ENCODE assay signal across 18 mouse cellular contexts in the genomic region with DNA sequence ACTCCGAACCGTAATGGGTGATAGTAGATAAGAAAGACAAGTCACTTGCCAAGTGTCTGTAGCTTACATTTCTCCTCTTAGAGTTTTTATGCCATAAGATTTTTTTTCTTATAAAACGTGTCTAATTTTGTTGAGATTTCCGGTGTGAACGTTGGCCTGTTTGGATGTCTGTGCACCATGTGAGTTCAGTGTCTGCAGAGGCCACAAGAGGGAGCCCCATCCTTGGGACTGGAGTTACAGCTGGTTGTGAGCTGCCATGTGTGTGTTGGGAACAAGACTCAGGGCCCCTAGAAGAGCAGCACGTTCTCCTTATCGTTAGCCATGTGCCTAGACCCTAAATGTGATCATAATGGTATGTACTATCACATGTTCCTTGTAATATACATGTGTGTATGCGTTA. TPM values are rescaled to one million over a fixed set of nuclear protein-coding genes. Genes with fewer than 3 reads are reported as not detected.
DNase-seq lines count a peak whose midpoint lies in the region; ATAC-seq and TF ChIP-seq lines count a peak whose summit lies in the region.
"Had no signal": no experiment of that assay in that cellular context is flagged by ENCODE, and none has a peak within 500 bp of the region (broad histone marks: within the 10 kb centered on the region; RNA-seq: fewer than 3 reads in every experiment).

No protein-coding gene starts in this region.

- H3K9me3 ChIP-seq in kidney, embryonic 15.5 days (replicated peaks), result no peaks in the 10 kb centered on the region
- H3K9me3 ChIP-seq in midbrain, embryonic 12.5 days, result no peaks in the 10 kb centered on the region
- H3K9me3 ChIP-seq in midbrain, embryonic 11.5 days (ENCODE audit: control insufficient read depth, low read length), result no peaks in the 10 kb centered on the region
- no peaks in the 10 kb centered on the region for H3K9me3 ChIP-seq in ES-Bruce4 (replicated peaks; ENCODE audit: control insufficient read depth, insufficient read depth, low read length, poor library complexity, severe bottlenecking)
- H3K9me3 ChIP-seq: forebrain, embryonic 12.5 days; heart, embryonic 15.5 days; hindbrain, embryonic 10.5 days; lung, embryonic 15.5 days; midbrain, embryonic 15.5 days; neural tube, embryonic 13.5 days had no signal

- H3K36me3 ChIP-seq in kidney, adult 2 months (ENCODE audit: control insufficient read depth, insufficient read depth, low read length), result no peaks in the 10 kb centered on the region
- no peaks in the 10 kb centered on the region for H3K36me3 ChIP-seq in kidney, embryonic 15.5 days
- H3K36me3 ChIP-seq in midbrain, embryonic 12.5 days, result no peaks in the 10 kb centered on the region
- H3K36me3 ChIP-seq in midbrain, embryonic 11.5 days (ENCODE audit: control insufficient read depth, insufficient read depth, low read length), result no peaks in the 10 kb centered on the region
- no peaks in the 10 kb centered on the region for H3K36me3 ChIP-seq in ES-Bruce4 (ENCODE audit: control insufficient read depth, insufficient read depth, low read length, poor library complexity, severe bottlenecking)
- H3K36me3 ChIP-seq: heart, embryonic 15.5 days; lung, embryonic 15.5 days; midbrain, embryonic 15.5 days; neural tube, embryonic 13.5 days had no signal

- H3K4me1 ChIP-seq in kidney, adult 2 months (ENCODE audit: control insufficient read depth, insufficient read depth, low read length), result no peaks in the 10 kb centered on the region
- peaks cover 2% of the 10 kb centered on the region; the same call in 1 of the 2 replicates for H3K4me1 ChIP-seq in kidney, embryonic 15.5 days
- H3K4me1 ChIP-seq in midbrain, embryonic 12.5 days, result peaks cover 2% of the 10 kb centered on the region; the same call in 1 of the 2 replicates
- no peaks in the 10 kb centered on the region for H3K4me1 ChIP-seq in midbrain, embryonic 11.5 days (ENCODE audit: control insufficient read depth, insufficient read depth, low read length)
- H3K4me1 ChIP-seq in ES-Bruce4 (ENCODE audit: control insufficient read depth, insufficient read depth, low read length), result no peaks in the 10 kb centered on the region
- H3K4me1 ChIP-seq: heart, embryonic 15.5 days; hindbrain, embryonic 10.5 days; lung, embryonic 15.5 days; midbrain, embryonic 15.5 days had no signal

- H3K4me3 ChIP-seq in kidney, adult 2 months (ENCODE audit: insufficient read depth, low read depth, low read length), result no peak overlapping the region
- H3K4me3 ChIP-seq in kidney, embryonic 15.5 days (replicated peaks), result no peak overlapping the region
- no peak overlapping the region for H3K4me3 ChIP-seq in midbrain, embryonic 12.5 days
- H3K4me3 ChIP-seq in midbrain, embryonic 11.5 days (ENCODE audit: low read depth, low read length), result no peak overlapping the region
- no peak overlapping the region for H3K4me3 ChIP-seq in ES-Bruce4 (ENCODE audit: low read depth, low read length)
- H3K4me3 ChIP-seq: forebrain, embryonic 12.5 days; heart, embryonic 15.5 days; hindbrain, embryonic 10.5 days; lung, embryonic 15.5 days; midbrain, embryonic 15.5 days; neural tube, embryonic 13.5 days had no signal

- no peak overlapping the region for H3K4me2 ChIP-seq in kidney, embryonic 15.5 days
- H3K4me2 ChIP-seq in midbrain, embryonic 12.5 days (replicated peaks), result no peak overlapping the region
- H3K4me2 ChIP-seq in midbrain, embryonic 11.5 days, result no peak overlapping the region
- H3K4me2 ChIP-seq: forebrain, embryonic 12.5 days; heart, embryonic 15.5 days; lung, embryonic 15.5 days; midbrain, embryonic 15.5 days; neural tube, embryonic 13.5 days had no signal

- TF ChIP-seq EP300 in ES-Bruce4 (IDR thresholded peaks at IDR 0.05; ENCODE audit: insufficient read depth, low read depth, low read length), result no peak

- ATAC-seq in kidney, embryonic 15.5 days (replicated peaks; ENCODE audit: low FRiP score), result no peak
- peak; percentile 46; the same call in 1 of the 2 replicates for ATAC-seq in midbrain, embryonic 12.5 days (ENCODE audit: low FRiP score, low read depth)
- ATAC-seq in midbrain, embryonic 11.5 days (ENCODE audit: low FRiP score), result no peak
- ATAC-seq: inflammation-experienced regulatory T-cells, adult 6 months; midbrain, embryonic 15.5 days had no signal

- no peak for DNase-seq in kidney, adult 2 months
- DNase-seq in midbrain, embryonic 11.5 days (ENCODE audit: low spot score, missing footprints), result no peak
- peak; percentile 51 for DNase-seq in ZHBTc4 (ENCODE audit: low read depth, low spot score)
- no peak for DNase-seq in heart, postnatal 4 days
- no peak for DNase-seq in embryo, embryonic 9.5 days (ENCODE audit: extremely low spot score)
- DNase-seq: cerebellum, adult 9-11 months; thymus, postnatal 25 days had no signal

- no peak overlapping the region for H3K27ac ChIP-seq in kidney, adult 2 months (ENCODE audit: insufficient read depth, low read depth, low read length)
- no peak overlapping the region for H3K27ac ChIP-seq in kidney, embryonic 15.5 days
- no peak overlapping the region for H3K27ac ChIP-seq in midbrain, embryonic 12.5 days (replicated peaks)
- H3K27ac ChIP-seq in midbrain, embryonic 11.5 days (ENCODE audit: low read depth, low read length), result no peak overlapping the region
- H3K27ac ChIP-seq in ES-Bruce4 (ENCODE audit: insufficient read depth, low read length), result no peak overlapping the region
- H3K27ac ChIP-seq: forebrain, embryonic 12.5 days; heart, embryonic 15.5 days; hindbrain, embryonic 10.5 days; lung, embryonic 15.5 days; midbrain, embryonic 15.5 days; neural tube, embryonic 13.5 days had no signal

- 95% methylated on average over 8 of the region's 8 CpGs for WGBS in kidney, adult 2 months
- 94% methylated on average over 8 of the region's 8 CpGs for WGBS in kidney, embryonic 15.5 days
- 93% methylated on average over 8 of the region's 8 CpGs for WGBS in midbrain, embryonic 12.5 days
- 94% methylated on average over 8 of the region's 8 CpGs for WGBS in midbrain, embryonic 11.5 days

- H3K27me3 ChIP-seq in kidney, adult 2 months (replicated peaks; ENCODE audit: control insufficient read depth, insufficient read depth, low read length), result no peaks in the 10 kb centered on the region
- H3K27me3 ChIP-seq in kidney, embryonic 15.5 days, result no peaks in the 10 kb centered on the region
- no peaks in the 10 kb centered on the region for H3K27me3 ChIP-seq in midbrain, embryonic 12.5 days
- no peaks in the 10 kb centered on the region for H3K27me3 ChIP-seq in midbrain, embryonic 11.5 days (ENCODE audit: control insufficient read depth, insufficient read depth, low read length)
- no peaks in the 10 kb centered on the region for H3K27me3 ChIP-seq in ES-Bruce4 (ENCODE audit: control insufficient read depth, insufficient read depth, low read length, poor library complexity, severe bottlenecking)
- H3K27me3 ChIP-seq: forebrain, embryonic 12.5 days; heart, embryonic 15.5 days; lung, embryonic 15.5 days; midbrain, embryonic 15.5 days; neural tube, embryonic 13.5 days had no signal

- no peak overlapping the region for H3K9ac ChIP-seq in kidney, embryonic 15.5 days
- no peak overlapping the region for H3K9ac ChIP-seq in midbrain, embryonic 12.5 days (replicated peaks)
- H3K9ac ChIP-seq in midbrain, embryonic 11.5 days (ENCODE audit: low read length), result no peak overlapping the region
- H3K9ac ChIP-seq in ES-Bruce4 (ENCODE audit: low read depth, poor library complexity, severe bottlenecking), result no peak overlapping the region
- H3K9ac ChIP-seq: forebrain, embryonic 12.5 days; heart, embryonic 15.5 days; lung, embryonic 15.5 days; midbrain, embryonic 15.5 days; neural tube, embryonic 13.5 days had no signal

- TF ChIP-seq POLR2A in kidney, adult 2 months (IDR thresholded peaks at IDR 0.05; ENCODE audit: low read depth, low read length), result no peak
- no peak for TF ChIP-seq POLR2A in ES-Bruce4 (IDR thresholded peaks at IDR 0.05; ENCODE audit: insufficient read depth, low read length)

- peak; percentile 33; the same call in 1 of the 2 replicates for TF ChIP-seq CTCF in kidney, adult 2 months (conservative IDR thresholded peaks at IDR 0.05; ENCODE audit: insufficient read depth, insufficient read length, low read depth, low read length)
- peak; percentile 68 for TF ChIP-seq CTCF in ES-Bruce4 (IDR thresholded peaks at IDR 0.05; ENCODE audit: low read depth, low read length)

RNA-seq across cellular contexts. Expression of a gene that starts 40.1 kb away (rescaled TPM):
- 1.8 TPM in 2 replicates for polyA plus RNA-seq in kidney, adult 2 months (2012; rRNA removed)
- polyA plus RNA-seq in kidney, embryonic 15.5 days (2015; fragmentation: Nextera tagmentation; extraction: Ambion mirVana), result 31.2 and 32.2 TPM in 2 replicates
- polyA plus RNA-seq in midbrain, embryonic 12.5 days (2016; fragmentation: Nextera tagmentation; extraction: Ambion mirVana), result 7.0 and 9.4 TPM in 2 replicates
- polyA plus RNA-seq in midbrain, embryonic 11.5 days (2014; fragmentation: Nextera tagmentation; extraction: Ambion mirVana), result 7.4 and 8.8 TPM in 2 replicates
- polyA plus RNA-seq in ES-Bruce4 (2011; ENCODE audit: insufficient read depth, insufficient read length, low read depth, missing spikeins), result 0.12 and 0.41 TPM in 2 replicates
- total RNA-seq in heart, postnatal 4 days (2021), result 1 to 10 TPM; 1.4 to 1.6 TPM
- total RNA-seq: megakaryocyte progenitor cell, adult 5-6 weeks had no signal
